Mouse (Mus musculus): ENCODE measurements at regions not wholly inside any gene's neighbourhood (a gene's known extent, or its start where the extent isn't known, plus 50 kb on each side); places are given as distances from the start of the nearest gene placed in this dataset.

DNA sequence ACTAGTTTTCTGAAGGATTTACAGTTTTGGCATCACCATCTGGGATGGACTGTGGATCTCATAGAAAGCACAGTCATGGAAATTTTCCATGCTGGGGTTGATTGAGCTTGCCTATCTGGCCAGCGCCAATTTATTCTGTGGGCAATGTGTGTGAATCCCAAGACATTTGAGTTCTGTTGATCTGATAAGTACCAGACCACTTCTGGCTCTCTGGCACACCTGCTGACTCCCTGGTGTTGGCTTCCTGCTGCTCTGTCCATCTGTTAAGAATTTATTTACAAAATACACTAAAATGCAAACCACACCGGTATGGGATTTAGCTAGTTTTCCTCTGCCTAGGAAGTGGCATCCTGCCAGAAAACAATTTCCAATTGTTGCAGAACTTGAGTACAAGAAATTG lies 236.5 kb downstream of the Lrriq3 start:
- H3K4me2 ChIP-seq (ENCODE audit: low read length), result no peak overlapping the region
- no peak for DNase-seq (ENCODE audit: low spot score)
- H3K4me3 ChIP-seq (replicated peaks; ENCODE audit: low read depth, low read length), result no peak overlapping the region
- no peak overlapping the region for H3K9ac ChIP-seq (ENCODE audit: low read depth, low read length)
- H3K27me3 ChIP-seq (ENCODE audit: insufficient read depth, low read length), result no peaks in the 10 kb centered on the region
- 67% methylated on average over 2 of the region's 2 CpGs for WGBS
- H3K27ac ChIP-seq, result no peak overlapping the region
- no peak for ATAC-seq (replicated peaks; ENCODE audit: low FRiP score, low read depth)
- no peaks in the 10 kb centered on the region for H3K9me3 ChIP-seq (replicated peaks; ENCODE audit: low read length)
- H3K4me1 ChIP-seq (replicated peaks; ENCODE audit: insufficient read depth, low read length), result no peaks in the 10 kb centered on the region
- H3K36me3 ChIP-seq (ENCODE audit: insufficient read depth, low read length), result no peaks in the 10 kb centered on the region
- no peak for TF ChIP-seq CTCF (IDR thresholded peaks at IDR 0.05; ENCODE audit: low read depth)

DNA sequence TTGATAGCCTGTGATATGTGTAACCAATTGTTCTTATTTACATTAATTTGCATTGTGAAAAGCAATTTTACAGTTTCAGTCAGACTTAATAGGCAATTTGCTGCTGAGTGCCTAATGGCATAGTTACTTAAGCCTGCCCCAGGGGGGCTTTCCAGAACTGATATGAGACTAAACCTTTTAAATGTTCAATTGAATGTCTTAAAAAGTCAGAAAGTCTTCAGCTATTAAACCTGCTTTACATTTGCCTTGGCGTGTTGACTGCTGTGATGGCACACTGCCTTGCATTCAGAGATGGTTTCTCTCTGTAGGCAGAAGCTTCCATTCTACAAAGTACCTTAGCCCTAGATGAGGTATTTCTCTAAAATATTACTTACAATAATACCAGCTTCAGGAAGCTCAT lies 256.0 kb downstream of the Lrriq3 start:
- 80% methylated on average over 1 of the region's 1 CpGs for WGBS
- H3K27me3 ChIP-seq (ENCODE audit: insufficient read depth, low read length), result no peaks in the 10 kb centered on the region

DNA sequence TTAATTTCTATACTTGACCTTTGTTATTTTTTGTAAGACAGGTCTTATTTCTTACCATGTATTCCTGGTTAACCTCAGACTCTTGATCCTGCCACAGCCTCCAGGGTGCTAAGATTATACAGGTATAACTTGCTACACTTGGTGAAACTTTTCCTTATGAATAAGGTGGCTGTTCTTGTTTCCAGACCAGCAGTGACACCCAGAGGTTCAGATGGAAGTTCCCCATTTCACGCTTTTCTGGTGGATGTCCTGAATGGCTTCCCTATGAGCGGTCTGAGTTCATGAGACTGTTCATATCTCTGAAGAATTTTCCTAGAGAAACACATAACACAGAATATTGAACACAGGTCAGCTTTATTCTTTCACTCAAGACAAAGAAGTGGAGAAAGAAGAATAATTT lies 258.4 kb downstream of the Lrriq3 start:
- Histone ChIP-seq H3K4me2 (ENCODE audit: low read length) (no peak overlapping the region), H3K27me3 (ENCODE audit: insufficient read depth, low read length) (no peaks in the 10 kb centered on the region), H3K9ac (ENCODE audit: low read depth, low read length) (no peak overlapping the region), H3K36me3 (ENCODE audit: insufficient read depth, low read length) (no peaks in the 10 kb centered on the region), H3K27ac (no peak overlapping the region), H3K4me1 (replicated peaks; ENCODE audit: insufficient read depth, low read length) (no peaks in the 10 kb centered on the region), H3K4me3 (replicated peaks; ENCODE audit: low read depth, low read length) (no peak overlapping the region), H3K9me3 (replicated peaks; ENCODE audit: low read length) (no peaks in the 10 kb centered on the region)
- TF ChIP-seq CTCF (IDR thresholded peaks at IDR 0.05; ENCODE audit: low read depth), result peak; percentile 44
- WGBS, result 79% methylated on average over 2 of the region's 2 CpGs
- DNase-seq (ENCODE audit: low spot score) (no peak), ATAC-seq (replicated peaks; ENCODE audit: low FRiP score, low read depth) (no peak)

More for the DNA sequence above, 256.0 kb downstream of the Lrriq3 start:
- DNase-seq (ENCODE audit: low spot score) (no peak), ATAC-seq (replicated peaks; ENCODE audit: low FRiP score, low read depth) (no peak)
- no peaks in the 10 kb centered on the region for H3K4me1 ChIP-seq (replicated peaks; ENCODE audit: insufficient read depth, low read length)
- H3K9ac ChIP-seq (ENCODE audit: low read depth, low read length), result no peak overlapping the region
- no peak overlapping the region for H3K4me3 ChIP-seq (replicated peaks; ENCODE audit: low read depth, low read length)
- no peaks in the 10 kb centered on the region for H3K9me3 ChIP-seq (replicated peaks; ENCODE audit: low read length)
- H3K4me2 ChIP-seq (ENCODE audit: low read length), result no peak overlapping the region
- TF ChIP-seq CTCF (IDR thresholded peaks at IDR 0.05; ENCODE audit: low read depth), result no peak
- no peak overlapping the region for H3K27ac ChIP-seq
- no peaks in the 10 kb centered on the region for H3K36me3 ChIP-seq (ENCODE audit: insufficient read depth, low read length)

DNA sequence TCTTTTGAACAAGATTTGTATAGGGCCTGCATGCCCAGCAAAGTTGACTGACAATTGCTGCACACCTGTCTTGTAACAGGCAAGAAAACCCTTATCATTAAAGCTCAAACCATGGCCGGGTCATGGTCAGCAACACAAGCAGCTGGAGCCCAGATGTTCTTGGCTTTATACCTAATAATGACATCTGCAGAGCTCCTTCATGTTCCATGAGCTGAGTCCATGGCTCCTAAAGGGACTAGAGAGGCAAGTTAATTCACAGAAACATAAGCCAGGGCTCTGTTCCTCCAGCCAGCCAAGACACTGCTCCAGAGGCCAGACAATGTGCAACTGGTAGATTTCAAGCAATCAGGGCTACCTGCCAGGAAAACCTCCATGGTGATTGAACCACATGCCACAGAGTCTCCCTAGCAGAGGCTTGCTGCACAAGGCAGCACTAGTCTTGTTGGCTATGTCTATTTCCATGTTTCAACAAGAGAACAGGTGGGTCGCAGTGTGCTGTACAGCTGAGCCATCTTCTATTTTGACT lies 259.1 kb downstream of the Lrriq3 start:
- H3K36me3 ChIP-seq (ENCODE audit: insufficient read depth, low read length), result no peaks in the 10 kb centered on the region
- no peak overlapping the region for H3K4me2 ChIP-seq (ENCODE audit: low read length)
- DNase-seq (ENCODE audit: low spot score) (no peak), ATAC-seq (replicated peaks; ENCODE audit: low FRiP score, low read depth) (no peak)
- no peak overlapping the region for H3K27ac ChIP-seq
- H3K27me3 ChIP-seq (ENCODE audit: insufficient read depth, low read length), result no peaks in the 10 kb centered on the region
- TF ChIP-seq CTCF (IDR thresholded peaks at IDR 0.05; ENCODE audit: low read depth), result no peak
- no peak overlapping the region for H3K9ac ChIP-seq (ENCODE audit: low read depth, low read length)
- H3K4me3 ChIP-seq (replicated peaks; ENCODE audit: low read depth, low read length), result no peak overlapping the region
- 85% methylated on average over 2 of the region's 2 CpGs for WGBS
- H3K9me3 ChIP-seq (replicated peaks; ENCODE audit: low read length), result no peaks in the 10 kb centered on the region
- H3K4me1 ChIP-seq (replicated peaks; ENCODE audit: insufficient read depth, low read length), result no peaks in the 10 kb centered on the region

DNA sequence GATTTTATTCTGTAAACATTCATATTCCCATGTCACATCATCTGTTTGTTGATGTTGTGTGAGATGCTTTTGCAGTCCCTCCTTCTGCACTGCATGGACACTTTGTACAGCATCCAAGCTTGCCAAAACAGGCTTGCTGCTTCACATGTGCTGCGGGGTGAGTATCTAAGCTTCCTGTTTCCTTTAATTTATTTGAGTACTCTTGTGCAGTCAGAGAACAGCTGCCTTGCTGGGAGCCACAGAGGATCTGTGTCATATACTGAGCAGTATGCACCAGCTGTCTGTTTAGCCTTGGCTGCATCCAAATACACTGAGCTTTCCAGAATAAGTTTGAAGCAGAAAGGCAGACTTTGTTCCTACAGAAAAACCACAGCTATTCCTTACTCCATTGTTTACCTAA lies 267.2 kb downstream of the Lrriq3 start:
- no peak for TF ChIP-seq CTCF (IDR thresholded peaks at IDR 0.05; ENCODE audit: low read depth)
- no peak overlapping the region for H3K4me2 ChIP-seq (ENCODE audit: low read length)
- H3K9ac ChIP-seq (ENCODE audit: low read depth, low read length), result no peak overlapping the region
- peak; percentile 47 for DNase-seq (ENCODE audit: low spot score)
- H3K4me3 ChIP-seq (replicated peaks; ENCODE audit: low read depth, low read length), result no peak overlapping the region
- no peaks in the 10 kb centered on the region for H3K4me1 ChIP-seq (replicated peaks; ENCODE audit: insufficient read depth, low read length)
- H3K27me3 ChIP-seq (ENCODE audit: insufficient read depth, low read length), result no peaks in the 10 kb centered on the region
- no peak for ATAC-seq (replicated peaks; ENCODE audit: low FRiP score, low read depth)
- H3K9me3 ChIP-seq (replicated peaks; ENCODE audit: low read length), result no peaks in the 10 kb centered on the region
- WGBS, result 61% methylated on average over 1 of the region's 1 CpGs
- no peak overlapping the region for H3K27ac ChIP-seq
- no peaks in the 10 kb centered on the region for H3K36me3 ChIP-seq (ENCODE audit: insufficient read depth, low read length)

DNA sequence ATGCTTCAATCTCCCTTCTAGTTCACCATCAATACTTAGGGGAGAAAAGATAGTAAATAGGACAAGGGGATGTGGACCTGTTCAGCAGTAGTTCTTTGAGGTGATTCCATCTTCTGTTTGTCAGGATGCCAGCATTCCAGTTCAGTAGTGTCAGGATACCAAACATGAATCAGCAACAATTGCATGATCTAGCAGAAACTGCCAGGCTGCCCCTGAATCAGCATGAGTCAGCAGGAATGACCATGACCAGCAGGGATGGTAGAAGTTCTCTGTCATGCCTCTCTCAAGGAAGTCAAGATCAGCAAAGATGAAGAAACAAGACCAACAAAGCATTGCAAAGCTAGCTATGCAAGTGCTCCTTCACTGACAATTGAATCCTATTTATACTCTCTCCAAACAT lies 277.5 kb downstream of the Lrriq3 start:
- DNase-seq (ENCODE audit: low spot score) (no peak), ATAC-seq (replicated peaks; ENCODE audit: low FRiP score, low read depth) (no peak)
- no peak for TF ChIP-seq CTCF (IDR thresholded peaks at IDR 0.05; ENCODE audit: low read depth)
- Histone ChIP-seq H3K36me3 (ENCODE audit: insufficient read depth, low read length) (no peaks in the 10 kb centered on the region), H3K4me1 (replicated peaks; ENCODE audit: insufficient read depth, low read length) (no peaks in the 10 kb centered on the region), H3K4me2 (ENCODE audit: low read length) (no peak overlapping the region), H3K9me3 (replicated peaks; ENCODE audit: low read length) (no peaks in the 10 kb centered on the region), H3K27me3 (ENCODE audit: insufficient read depth, low read length) (no peaks in the 10 kb centered on the region), H3K4me3 (replicated peaks; ENCODE audit: low read depth, low read length) (no peak overlapping the region), H3K27ac (no peak overlapping the region), H3K9ac (ENCODE audit: low read depth, low read length) (no peak overlapping the region)

DNA sequence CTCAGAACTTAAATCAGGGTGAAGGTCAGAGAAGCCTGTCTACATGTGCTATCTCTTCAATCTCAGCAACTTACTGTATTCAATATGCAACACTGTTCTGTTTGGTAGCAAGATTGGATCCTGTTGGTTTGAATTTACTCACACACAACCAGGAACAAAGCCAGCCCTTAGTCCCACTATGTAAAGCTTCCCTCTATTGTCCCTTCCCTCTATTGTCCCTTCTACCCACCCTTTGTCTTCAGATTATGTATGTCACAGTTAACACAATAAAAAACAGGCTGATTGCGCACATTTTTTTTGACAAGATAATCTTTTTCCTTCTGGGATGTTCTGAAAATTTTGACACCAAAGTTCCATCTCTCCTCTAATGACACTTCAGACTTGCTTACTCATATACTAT lies 280.4 kb downstream of the Lrriq3 start:
- no peak overlapping the region for H3K4me2 ChIP-seq (ENCODE audit: low read length)
- ATAC-seq (replicated peaks; ENCODE audit: low FRiP score, low read depth) (no peak), DNase-seq (ENCODE audit: low spot score) (no peak)
- H3K9me3 ChIP-seq (replicated peaks; ENCODE audit: low read length), result no peaks in the 10 kb centered on the region
- WGBS, result 88% methylated on average over 1 of the region's 1 CpGs
- no peak overlapping the region for H3K27ac ChIP-seq
- H3K9ac ChIP-seq (ENCODE audit: low read depth, low read length), result no peak overlapping the region
- H3K36me3 ChIP-seq (ENCODE audit: insufficient read depth, low read length), result no peaks in the 10 kb centered on the region
- no peaks in the 10 kb centered on the region for H3K4me1 ChIP-seq (replicated peaks; ENCODE audit: insufficient read depth, low read length)
- TF ChIP-seq CTCF (IDR thresholded peaks at IDR 0.05; ENCODE audit: low read depth), result no peak
- no peaks in the 10 kb centered on the region for H3K27me3 ChIP-seq (ENCODE audit: insufficient read depth, low read length)
- no peak overlapping the region for H3K4me3 ChIP-seq (replicated peaks; ENCODE audit: low read depth, low read length)
